Mouse (Mus musculus) MEL (cell line): ENCODE data around the gene Rad9b. TPM values are rescaled to one million over a fixed set of nuclear protein-coding genes. Genes with fewer than 3 reads are reported as not detected.

Experiments used
- DNase-seq: peaks from one replicate; pipeline ENCODE4 v3.0.0; 2011; ENCODE audit warnings: low read depth, low spot score
- H3K27ac ChIP-seq: 2 replicates; pipeline ENCODE4 v1.5.1; 2012; ENCODE audit warnings: low read depth, mild to moderate bottlenecking, control low read depth, low read length, moderate library complexity; ENCODE audit not compliant: control insufficient read depth
- H3K27me3 ChIP-seq, 2 experiments: fragments of 150-350 bp in 1 of 2; sonication (generic) in 1 of 2; 2 replicates each; pipeline ENCODE4 v1.6.1; 2012; ENCODE audit warnings: low read length in 2 of 2, mild to moderate bottlenecking in 2 of 2, improper control_type of control experiment in 1 of 2, moderate library complexity in 1 of 2; ENCODE audit not compliant: insufficient read depth in 2 of 2, control insufficient read depth in 1 of 2
- H3K36me3 ChIP-seq, 2 experiments: 2 replicates each; pipeline ENCODE4 v1.6.1; 2012 to 2014; ENCODE audit warnings: low read length in 2 of 2, improper control_type of control experiment in 1 of 2, inconsistent platforms in 1 of 2, mild to moderate bottlenecking in 1 of 2; ENCODE audit not compliant: insufficient read depth in 2 of 2, control insufficient read depth in 1 of 2
- H3K4me1 ChIP-seq, 2 experiments: fragments of 150-350 bp in 1 of 2; sonication (generic) in 1 of 2; 2 replicates each; pipeline ENCODE4 v1.6.1; 2012; ENCODE audit warnings: low read length in 2 of 2, improper control_type of control experiment in 1 of 2, mild to moderate bottlenecking in 1 of 2; ENCODE audit not compliant: insufficient read depth in 2 of 2, control insufficient read depth in 1 of 2
- H3K4me3 ChIP-seq, 2 experiments: fragments of 150-350 bp in 1 of 2; sonication (generic) in 1 of 2; 2 replicates each; pipeline ENCODE4 v1.5.1; 2012; ENCODE audit warnings: low read depth in 2 of 2, low read length in 2 of 2, mild to moderate bottlenecking in 2 of 2, moderate library complexity in 2 of 2, control low read depth in 1 of 2, improper control_type of control experiment in 1 of 2; ENCODE audit not compliant: control insufficient read depth in 1 of 2, insufficient read depth in 1 of 2
- H3K79me2 ChIP-seq: 2 replicates; pipeline ENCODE4 v1.6.1; 2012; ENCODE audit warnings: mild to moderate bottlenecking, low read length, moderate library complexity; ENCODE audit not compliant: control insufficient read depth, poor library complexity, insufficient read depth
- H3K9ac ChIP-seq: 2 replicates; pipeline ENCODE4 v1.6.1; 2012; ENCODE audit warnings: low read depth, mild to moderate bottlenecking, control low read depth, low read length, moderate library complexity; ENCODE audit not compliant: control insufficient read depth, poor library complexity, severe bottlenecking
- H3K9me3 ChIP-seq: fragments of 150-350 bp; sonication (generic); replicated peaks from 2 replicates; pipeline ENCODE4 v1.6.1; 2012; ENCODE audit warnings: mild to moderate bottlenecking, low read length, improper control_type of control experiment, moderate library complexity; ENCODE audit not compliant: insufficient read depth
- CHD1 ChIP-seq: IDR thresholded peaks from 2 replicates; pipeline ENCODE4 v1.6.1; 2012; ENCODE audit warnings: low read depth, mild to moderate bottlenecking, inconsistent platforms, low read length, improper control_type of control experiment
- CHD2 ChIP-seq: IDR thresholded peaks from 2 replicates; pipeline ENCODE4 v1.6.1; 2011; ENCODE audit warnings: low read length, improper control_type of control experiment
- CTCF ChIP-seq, 3 experiments: IDR thresholded peaks in 2 of 3; conservative IDR thresholded peaks in 1 of 3; 2 replicates each; pipeline ENCODE4 v1.5.1; 2011 to 2012; ENCODE audit warnings: low read length in 3 of 3, low read depth in 2 of 3, mild to moderate bottlenecking in 2 of 3, improper control_type of control experiment in 1 of 3, inconsistent platforms in 1 of 3, mixed read lengths in 1 of 3, moderate library complexity in 1 of 3; ENCODE audit not compliant: control insufficient read depth in 1 of 3, insufficient read depth in 1 of 3, poor library complexity in 1 of 3, severe bottlenecking in 1 of 3
- ELF1 ChIP-seq: IDR thresholded peaks from 2 replicates; pipeline ENCODE4 v1.6.1; 2014; ENCODE audit warnings: low read depth, mild to moderate bottlenecking, inconsistent platforms, low read length, improper control_type of control experiment, moderate library complexity
- GABPA ChIP-seq: IDR thresholded peaks from 2 replicates; pipeline ENCODE4 v1.6.1; 2012; ENCODE audit warnings: low read depth, mild to moderate bottlenecking, inconsistent platforms, low read length, improper control_type of control experiment, moderate library complexity
- JUND ChIP-seq: IDR thresholded peaks from 2 replicates; pipeline ENCODE4 v1.6.1; 2011; ENCODE audit warnings: low read depth, mild to moderate bottlenecking, improper control_type of control experiment, low read length
- KAT2A ChIP-seq: conservative IDR thresholded peaks from 2 replicates; pipeline ENCODE4 v1.6.1; 2012; ENCODE audit warnings: low read depth, low read length, improper control_type of control experiment, inconsistent platforms
- MAFK ChIP-seq: IDR thresholded peaks from 2 replicates; pipeline ENCODE4 v1.6.1; 2011; ENCODE audit warnings: low read depth, mild to moderate bottlenecking, low read length, improper control_type of control experiment, borderline replicate concordance
- MAX ChIP-seq: IDR thresholded peaks from 2 replicates; pipeline ENCODE4 v1.6.1; 2011; ENCODE audit warnings: low read length, improper control_type of control experiment
- MAZ ChIP-seq: IDR thresholded peaks from 2 replicates; pipeline ENCODE4 v1.6.1; 2012; ENCODE audit warnings: low read depth, mild to moderate bottlenecking, inconsistent platforms, low read length, improper control_type of control experiment
- MXI1 ChIP-seq: IDR thresholded peaks from 2 replicates; pipeline ENCODE4 v1.6.1; 2011; ENCODE audit warnings: mild to moderate bottlenecking, low read depth, low read length, improper control_type of control experiment
- NRF1 ChIP-seq: IDR thresholded peaks from 2 replicates; pipeline ENCODE4 v1.6.1; 2014; ENCODE audit warnings: low read depth, mild to moderate bottlenecking, inconsistent platforms, low read length, improper control_type of control experiment, moderate library complexity; ENCODE audit not compliant: poor library complexity, insufficient read depth, severe bottlenecking
- POLR2A ChIP-seq, 2 experiments: IDR thresholded peaks; 2 replicates each; pipeline ENCODE4 v1.6.1; 2011 to 2012; ENCODE audit warnings: low read length in 2 of 2, mild to moderate bottlenecking in 2 of 2, control low read depth in 1 of 2, improper control_type of control experiment in 1 of 2, low read depth in 1 of 2, moderate library complexity in 1 of 2; ENCODE audit not compliant: control insufficient read depth in 1 of 2, insufficient read depth in 1 of 2, poor library complexity in 1 of 2
- POLR2AphosphoS5 ChIP-seq: IDR thresholded peaks from 2 replicates; pipeline ENCODE4 v1.6.1; 2012; ENCODE audit warnings: low read depth, borderline replicate concordance, mild to moderate bottlenecking, inconsistent platforms, low read length, moderate library complexity, mixed read lengths
- RCOR1 ChIP-seq: IDR thresholded peaks from 2 replicates; pipeline ENCODE4 v1.6.1; 2012; ENCODE audit warnings: low read depth, mild to moderate bottlenecking, inconsistent platforms, low read length, improper control_type of control experiment
- USF2 ChIP-seq, 2 experiments: IDR thresholded peaks; 2 replicates each; pipeline ENCODE4 v1.6.1; 2011 to 2012; ENCODE audit warnings: improper control_type of control experiment in 2 of 2, low read length in 2 of 2, borderline replicate concordance in 1 of 2, inconsistent platforms in 1 of 2, low read depth in 1 of 2, mild to moderate bottlenecking in 1 of 2; ENCODE audit not compliant: insufficient read depth in 1 of 2
- ZKSCAN1 ChIP-seq: IDR thresholded peaks from 2 replicates; pipeline ENCODE4 v1.6.1; 2012; ENCODE audit warnings: low read depth, mild to moderate bottlenecking, inconsistent platforms, low read length, improper control_type of control experiment, moderate library complexity
- ZMIZ1 ChIP-seq: IDR thresholded peaks from 2 replicates; pipeline ENCODE4 v1.6.1; 2012; ENCODE audit warnings: low read depth, mild to moderate bottlenecking, inconsistent platforms, low read length, improper control_type of control experiment, moderate library complexity
- ZNF384 ChIP-seq: IDR thresholded peaks from 2 replicates; pipeline ENCODE4 v1.6.1; 2012; ENCODE audit warnings: low read depth, mild to moderate bottlenecking, inconsistent platforms, low read length, improper control_type of control experiment
- polyA plus RNA-seq, 2 experiments: library from polyadenylated mRNA; stranded (reverse) in 1 of 2; unstranded in 1 of 2; fragments of >175 nt in 1 of 2; fragments of >200 nt in 1 of 2; gene quantifications; 2 replicates each; pipeline versions ENCODE4 v1.2.1 to v1.2.4; 2012; ENCODE audit warnings: low replicate concordance in 2 of 2, low read depth in 1 of 2; ENCODE audit not compliant: insufficient read length in 2 of 2, insufficient read depth in 1 of 2, missing spikeins in 1 of 2
- total RNA-seq: library from RNA; depleted of rRNA; stranded (reverse); fragments of 300-350 nt; gene quantifications from 2 replicates; pipeline ENCODE4 v1.2.3, GENCODE M21; 2012

Rad9b gene
- total and polyA plus RNA-seq, 3 experiments = 9.1 to 11.1 TPM; not detected in 1

DNA sequence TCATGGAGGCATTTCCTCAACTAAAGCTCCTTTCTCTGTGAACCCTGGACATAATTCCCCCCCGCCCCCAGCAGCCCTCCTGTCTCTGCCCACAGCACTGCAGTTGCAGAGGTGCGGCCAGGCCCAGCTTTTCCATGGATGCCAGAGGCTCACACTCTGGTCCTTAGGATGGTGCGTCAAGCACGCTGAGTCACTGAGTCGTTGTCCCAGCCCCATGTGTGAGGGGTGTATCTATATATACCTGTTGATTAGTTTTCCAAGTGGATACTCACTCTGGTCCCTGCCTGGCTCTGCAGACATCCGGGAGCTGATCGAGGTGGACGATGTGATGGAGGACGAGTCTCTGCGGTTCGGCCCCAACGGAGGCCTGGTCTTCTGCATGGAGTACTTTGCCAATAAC, 24.1 kb upstream of the Rad9b start:
- H3K4me1 ChIP-seq = no peaks in the 10 kb centered on the region
- no peak overlapping the region for H3K27ac ChIP-seq
- no peak overlapping the region for H3K4me3 ChIP-seq
- no peak overlapping the region for H3K9ac ChIP-seq
- peaks cover 10% of the 10 kb centered on the region for H3K79me2 ChIP-seq
- no peaks in the 10 kb centered on the region for H3K27me3 ChIP-seq
- no peaks in the 10 kb centered on the region for H3K9me3 ChIP-seq
- no peak for TF ChIP-seq JUND
- TF ChIP-seq ZKSCAN1 = no peak
- TF ChIP-seq POLR2AphosphoS5 = no peak
- TF ChIP-seq MAX = no peak
- TF ChIP-seq MAFK = no peak
- no peak for TF ChIP-seq ZMIZ1
- TF ChIP-seq MAZ = no peak
- no peak for TF ChIP-seq KAT2A
- no peak for TF ChIP-seq CTCF (IDR thresholded peaks at IDR 0.05 in 2 of 3, conservative IDR thresholded peaks at IDR 0.05 in 1 of 3; ENCODE audit: control insufficient read depth in 1 of 3, insufficient read depth in 1 of 3, low read depth in 2 of 3, low read length in 3 of 3, poor library complexity in 1 of 3, severe bottlenecking in 1 of 3)
- TF ChIP-seq NRF1 = no peak
- no peak for TF ChIP-seq CHD1
- TF ChIP-seq POLR2A (IDR thresholded peaks at IDR 0.05; ENCODE audit: control insufficient read depth in 1 of 2, insufficient read depth in 1 of 2, low read depth in 1 of 2, low read length in 2 of 2, poor library complexity in 1 of 2) = no peak
- TF ChIP-seq USF2 (IDR thresholded peaks at IDR 0.05; ENCODE audit: borderline replicate concordance in 1 of 2, insufficient read depth in 1 of 2, low read depth in 1 of 2, low read length in 2 of 2) = no peak
- TF ChIP-seq MXI1 = no peak
- TF ChIP-seq RCOR1 = no peak
- no peak for TF ChIP-seq ELF1
- no peak for TF ChIP-seq CHD2
- no peak for DNase-seq
- peaks cover 5 to 12% of the 10 kb centered on the region in 2 experiments for H3K36me3 ChIP-seq

- Histone ChIP-seq H3K9ac (no peak overlapping the region), H3K27me3 (no peaks in the 10 kb centered on the region), H3K9me3 (no peaks in the 10 kb centered on the region), H3K27ac (no peak overlapping the region), H3K4me3 (no peak overlapping the region), H3K4me1 (no peaks in the 10 kb centered on the region), H3K36me3 (peaks cover 6 to 7% of the 10 kb centered on the region in 2 experiments), H3K79me2 (peaks cover 17% of the 10 kb centered on the region)
- no peak for DNase-seq
- TF ChIP-seq ZNF384 = peak; percentile 66
- TF ChIP-seq GABPA = no peak
Observed at GRCm38 (mm10) chr5:122377101-122377833, 23.2 kb upstream of the Rad9b start.
